Mouse (Mus musculus) heart, postnatal 0 days (tissue): ENCODE data around the gene Erf. TPM values are rescaled to one million over a fixed set of nuclear protein-coding genes. Genes with fewer than 3 reads are reported as not detected.

Experiments
- ATAC-seq: fragments of 200-750 bp; cut with Nextera tagmentation; 2 replicates; pipeline ENCODE4 v1.8.0; 2017; ENCODE audit warnings: low read depth, moderate number of reproducible peaks, moderate library complexity; ENCODE audit not compliant: insufficient read depth
- DNase-seq: peaks from one replicate; pipeline ENCODE4 v3.0.0-alpha.2; 2016; ENCODE audit warnings: low spot score
- H3K27ac ChIP-seq: fragments of 300-500 bp; sonication (generic); 2 replicates; pipeline ENCODE4 v1.5.1; 2014; ENCODE audit warnings: low read depth, mild to moderate bottlenecking
- H3K27me3 ChIP-seq: fragments of 300-500 bp; sonication (generic); 2 replicates; pipeline ENCODE4 v1.6.1; 2014; ENCODE audit warnings: low read length, mixed read lengths; ENCODE audit not compliant: control insufficient read depth, insufficient read depth
- H3K36me3 ChIP-seq: fragments of 300-500 bp; sonication (generic); replicated peaks from 2 replicates; pipeline ENCODE4 v1.6.1; 2014; ENCODE audit warnings: low read length, mixed read lengths; ENCODE audit not compliant: control insufficient read depth, insufficient read depth
- H3K4me1 ChIP-seq: fragments of 300-500 bp; sonication (generic); 2 replicates; pipeline ENCODE4 v1.6.1; 2014; ENCODE audit warnings: antibody characterized with exemption; ENCODE audit not compliant: control insufficient read depth, insufficient read depth
- H3K4me2 ChIP-seq: fragments of 300-500 bp; sonication (generic); 2 replicates; pipeline ENCODE4 v1.6.1; 2014; ENCODE audit warnings: low read depth, mild to moderate bottlenecking, low read length, moderate library complexity
- H3K4me3 ChIP-seq: fragments of 300-500 bp; sonication (generic); 2 replicates; pipeline ENCODE4 v1.5.1; 2014; ENCODE audit warnings: low read depth, low read length
- H3K9ac ChIP-seq: fragments of 300-500 bp; sonication (generic); replicated peaks from 2 replicates; pipeline ENCODE4 v1.6.1; 2014; ENCODE audit warnings: low read depth, low read length, mixed read lengths
- H3K9me3 ChIP-seq: fragments of 300-500 bp; sonication (generic); replicated peaks from 2 replicates; pipeline ENCODE4 v1.6.1; 2016; ENCODE audit warnings: low read length; ENCODE audit not compliant: control insufficient read depth
- CTCF ChIP-seq: IDR thresholded peaks from 2 replicates; pipeline ENCODE4 v1.5.1; 2016; ENCODE audit warnings: antibody characterized with exemption, control low read depth, low read depth
- EP300 ChIP-seq: IDR thresholded peaks from 2 replicates; pipeline ENCODE4 v1.6.1; 2016; ENCODE audit warnings: antibody characterized with exemption, low read depth
- WGBS: fragments of 180-500 bp; shearing (Covaris S2); extraction: QIAGEN DNeasy Blood & Tissue Kit; methylation state at CpG from one replicate; pipeline ENCODE4 v1.1.7; 2014; 5-methylcytosine and 5-hydroxymethylcytosine counted together
- polyA plus RNA-seq: library from polyadenylated mRNA; unstranded; fragments of >200 nt; fragmentation: Nextera tagmentation; extraction: Ambion mirVana; gene quantifications from 2 replicates; pipeline ENCODE4 v1.2.1, GENCODE M21; 2015
- total RNA-seq: library from RNA; depleted of rRNA; stranded (reverse); fragments of >200 nt; gene quantifications from 2 replicates; pipeline ENCODE4 v1.2.3, GENCODE M21; 2014; ENCODE audit warnings: low replicate concordance

The Erf gene
- total and polyA plus RNA-seq, 2 experiments from 2014 or later, result 7.0 to 66.8 TPM

GRCm38 (mm10) chr7:25274996-25275395 is 24.4 kb upstream of the Erf start:
- TF ChIP-seq EP300, result no peak
- TF ChIP-seq CTCF, result no peak
- ATAC-seq, result no peak
- no peak overlapping the region for H3K4me2 ChIP-seq
- no peak overlapping the region for H3K4me3 ChIP-seq
- 78% methylated on average over 3 of the region's 3 CpGs for WGBS
- peaks cover 25% of the 10 kb centered on the region for H3K36me3 ChIP-seq
- peaks cover 33% of the 10 kb centered on the region for H3K4me1 ChIP-seq
- H3K9me3 ChIP-seq, result no peaks in the 10 kb centered on the region
- no peaks in the 10 kb centered on the region for H3K27me3 ChIP-seq
- H3K27ac ChIP-seq, result peak overlapping the region; percentile 99
- DNase-seq, result no peak
- H3K9ac ChIP-seq, result no peak overlapping the region

- ATAC-seq, result no peak
- no peaks in the 10 kb centered on the region for H3K9me3 ChIP-seq
- no peak overlapping the region for H3K9ac ChIP-seq
- H3K4me2 ChIP-seq, result no peak overlapping the region
- TF ChIP-seq CTCF (no peak), EP300 (no peak)
- peaks cover 25% of the 10 kb centered on the region for H3K36me3 ChIP-seq
- H3K27me3 ChIP-seq, result no peaks in the 10 kb centered on the region
- peaks cover 33% of the 10 kb centered on the region for H3K4me1 ChIP-seq
- H3K27ac ChIP-seq, result peak overlapping the region; percentile 99
- no peak overlapping the region for H3K4me3 ChIP-seq
- WGBS, result 53% methylated on average over 5 of the region's 5 CpGs
- DNase-seq, result no peak
Observed at GRCm38 (mm10) chr7:25274571-25274970, 24.0 kb upstream of the Erf start.

- TF ChIP-seq CTCF (no peak), EP300 (no peak)
- peaks cover 43% of the 10 kb centered on the region for H3K4me1 ChIP-seq
- no peak for DNase-seq
- H3K9ac ChIP-seq, result no peak overlapping the region
- ATAC-seq, result no peak
- 79% methylated on average over 22 of the region's 22 CpGs for WGBS
- no peak overlapping the region for H3K4me3 ChIP-seq
- no peaks in the 10 kb centered on the region for H3K9me3 ChIP-seq
- H3K27ac ChIP-seq, result no peak overlapping the region
- no peaks in the 10 kb centered on the region for H3K27me3 ChIP-seq
- H3K36me3 ChIP-seq, result peaks cover 25% of the 10 kb centered on the region
- H3K4me2 ChIP-seq, result no peak overlapping the region
Observed at GRCm38 (mm10) chr7:25273259-25274241, 23.0 kb upstream of the Erf start.

- Histone ChIP-seq H3K4me3 (no peak overlapping the region), H3K27ac (no peak overlapping the region), H3K36me3 (peaks cover 25% of the 10 kb centered on the region), H3K27me3 (no peaks in the 10 kb centered on the region), H3K9me3 (no peaks in the 10 kb centered on the region), H3K4me1 (peaks cover 40% of the 10 kb centered on the region), H3K4me2 (no peak overlapping the region), H3K9ac (no peak overlapping the region)
- no peak for DNase-seq
- 81% methylated on average over 38 of the region's 38 CpGs for WGBS
- no peak for ATAC-seq
- TF ChIP-seq EP300, result no peak
- no peak for TF ChIP-seq CTCF
Observed at GRCm38 (mm10) chr7:25272445-25273258, 22.1 kb upstream of the Erf start.

GRCm38 (mm10) chr7:25271651-25272444 is 21.3 kb upstream of the Erf start:
- H3K27ac ChIP-seq, result no peak overlapping the region
- H3K4me3 ChIP-seq, result no peak overlapping the region
- WGBS, result 85% methylated on average over 29 of the region's 30 CpGs
- H3K36me3 ChIP-seq, result peaks cover 25% of the 10 kb centered on the region
- no peak for DNase-seq
- H3K9me3 ChIP-seq, result no peaks in the 10 kb centered on the region
- peaks cover 39% of the 10 kb centered on the region for H3K4me1 ChIP-seq
- H3K4me2 ChIP-seq, result no peak overlapping the region
- ATAC-seq, result no peak
- TF ChIP-seq CTCF (no peak), EP300 (no peak)
- no peaks in the 10 kb centered on the region for H3K27me3 ChIP-seq
- H3K9ac ChIP-seq, result no peak overlapping the region
